Mouse (Mus musculus): ENCODE data around the gene Ano9. TPM values are rescaled to one million over a fixed set of nuclear protein-coding genes. Genes with fewer than 3 reads are reported as not detected.
A peak's percentile ranks its signal among the peaks of the same experiment; 100 is the strongest.

Gene Ano9
- under 1 TPM in 3 of 4 experiments, not detected in 1; 0.08 to 0.41 (median 0.14) TPM for total RNA-seq (2022)

DNA sequence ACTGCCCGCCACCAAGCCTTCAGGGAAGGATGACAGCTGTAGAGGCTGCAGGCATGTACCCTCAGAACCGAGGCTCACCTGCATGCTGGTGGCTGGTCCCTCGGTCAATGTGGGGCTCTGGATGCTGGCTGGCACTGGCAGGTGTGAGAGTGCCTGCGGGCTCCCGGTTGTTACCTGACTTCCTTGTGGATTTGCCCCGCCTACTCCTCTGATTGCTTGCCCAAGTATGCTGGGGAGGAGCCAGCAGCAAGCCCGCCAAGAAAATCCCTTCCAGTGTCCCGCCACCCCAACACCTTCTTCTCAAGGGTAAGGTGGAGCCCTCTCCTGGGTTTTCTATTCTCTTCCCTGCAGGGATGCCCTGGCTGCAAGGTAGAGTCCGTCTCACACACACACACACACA is at the start of gene Ano9:
TSS of gene Ano9 (minus strand) at position 171 of the 400 bp plus-strand sequence.
- no peak for DNase-seq (ENCODE audit: low spot score)

DNA sequence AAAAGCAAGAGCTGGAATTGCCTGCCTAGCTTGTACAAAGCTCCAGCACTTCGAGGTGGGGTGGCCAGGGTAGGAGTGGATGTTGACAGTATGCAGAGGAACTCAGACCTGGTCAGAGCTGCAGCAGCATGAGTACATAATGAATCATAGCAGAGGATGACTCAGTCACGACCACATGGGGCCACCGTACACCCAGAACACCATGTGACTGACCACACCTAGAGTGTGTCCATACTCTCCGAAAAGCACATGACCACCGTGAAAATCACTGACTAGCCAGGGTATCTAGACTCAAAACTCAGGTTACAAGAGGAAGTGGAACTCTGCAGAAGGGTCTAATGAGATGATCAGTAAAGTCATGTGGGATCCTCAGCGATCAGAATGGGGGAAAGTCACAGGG is 47.2 kb upstream of the Ano9 start:
- DNase-seq (ENCODE audit: low spot score): no peak

DNA sequence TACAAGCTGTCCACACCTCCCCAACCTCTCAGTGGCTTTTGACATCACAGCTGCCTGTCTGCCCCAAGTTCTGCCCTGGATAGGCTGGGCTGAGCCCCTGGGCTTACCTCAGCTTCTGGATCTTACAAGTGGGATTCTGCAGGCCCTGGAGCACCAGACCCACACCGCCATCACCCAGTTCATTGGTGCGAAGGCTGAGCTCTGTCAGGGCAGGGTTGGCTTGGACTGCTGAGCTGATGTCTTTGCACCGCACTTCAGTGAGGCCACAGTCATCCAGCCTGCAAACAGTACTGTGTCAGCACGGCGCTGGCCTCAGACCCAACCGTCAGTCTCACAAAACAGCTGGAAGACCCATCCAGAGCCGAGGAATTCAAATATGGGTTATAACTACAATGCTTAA is 46.8 kb upstream of the Ano9 start:
- DNase-seq (ENCODE audit: low spot score): no peak

DNA sequence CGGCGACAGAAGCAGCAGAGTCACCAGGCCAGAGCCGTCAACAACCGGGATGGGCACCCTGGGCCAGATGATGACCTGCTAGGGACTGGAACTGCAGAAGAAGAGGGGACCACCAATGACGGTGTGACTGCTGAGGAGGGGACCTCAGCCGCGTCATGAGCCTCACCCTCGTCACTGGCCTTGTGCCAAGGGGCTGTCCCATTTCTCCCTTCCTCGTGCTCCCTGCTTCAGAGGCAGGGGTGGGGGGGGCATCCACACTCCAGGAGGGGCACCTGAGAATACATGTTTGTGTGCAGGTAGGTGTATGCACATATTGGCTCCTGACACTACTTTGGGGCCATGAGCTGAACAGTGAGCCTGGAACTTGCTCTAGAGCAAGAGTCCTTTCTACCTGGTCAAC is 37.8 kb upstream of the Ano9 start:
- DNase-seq (ENCODE audit: low spot score): no peak

DNA sequence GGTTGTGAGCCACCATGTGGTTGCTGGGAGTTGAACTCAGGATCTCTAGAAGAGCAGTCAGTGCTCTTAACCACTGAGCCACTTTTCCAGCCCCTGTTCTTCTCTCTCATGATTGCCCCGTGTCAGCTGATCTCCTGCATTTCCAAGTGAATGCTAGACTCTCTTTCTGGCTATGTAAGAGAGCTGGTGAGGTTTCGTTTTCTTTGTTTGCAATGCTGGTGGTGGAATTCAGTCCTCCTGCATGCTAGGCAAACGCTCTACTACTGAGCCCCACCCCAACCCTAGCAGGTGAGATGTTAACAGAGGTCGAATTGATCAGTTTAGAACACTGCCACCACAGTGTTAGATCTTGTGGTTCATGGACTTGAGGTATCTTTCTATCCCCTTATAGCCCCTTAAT is 31.0 kb upstream of the Ano9 start:
- no peak for DNase-seq (ENCODE audit: low spot score)

DNA sequence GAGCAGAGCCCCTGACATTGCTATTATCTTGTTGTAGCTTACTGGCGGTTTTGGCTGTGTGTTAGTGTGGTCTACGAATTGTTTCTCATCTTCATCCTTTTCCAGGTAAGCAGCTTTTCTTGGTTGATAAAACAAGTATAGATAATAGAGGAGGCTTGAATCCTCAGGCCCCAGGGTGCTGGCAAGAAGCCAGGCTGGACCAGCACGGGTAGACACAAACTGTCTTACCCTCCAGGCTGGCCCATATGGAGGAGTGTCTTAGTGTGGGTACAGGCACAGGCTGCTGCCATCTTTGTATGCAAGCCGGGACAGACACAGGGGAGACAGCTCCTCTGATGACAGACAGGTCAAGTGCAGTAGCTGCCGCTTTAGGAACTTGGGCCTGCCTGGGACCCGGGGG is 29.4 kb upstream of the Ano9 start:
- no peak for DNase-seq (ENCODE audit: low spot score)

DNA sequence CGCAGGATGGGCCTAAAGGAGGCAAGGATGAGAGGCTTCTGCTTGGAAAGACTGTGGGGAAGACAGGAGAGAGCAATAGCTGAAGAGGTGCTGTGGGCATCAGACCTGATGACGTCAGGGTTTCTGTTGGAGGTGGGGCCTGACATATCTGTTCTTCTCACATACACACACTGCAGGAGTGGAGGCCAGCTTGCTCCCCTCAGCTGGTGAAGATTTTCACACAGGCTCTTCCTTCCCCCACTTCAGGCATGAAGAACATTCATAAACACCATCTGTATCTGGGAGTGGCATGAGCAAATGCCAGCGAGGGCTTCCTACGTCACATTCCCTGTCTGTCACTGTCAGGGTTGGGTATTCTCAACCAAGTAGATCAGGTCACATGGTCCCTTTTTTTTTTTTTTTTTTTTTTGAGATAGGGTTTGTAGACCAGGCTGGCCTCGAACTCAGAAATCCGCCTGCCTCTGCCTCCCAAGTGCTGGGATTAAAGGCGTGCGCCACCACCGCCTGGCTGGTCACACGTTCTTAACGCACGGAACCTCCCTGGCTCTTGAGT is 28.5 kb upstream of the Ano9 start:
- no peak for DNase-seq (ENCODE audit: low spot score)

DNA sequence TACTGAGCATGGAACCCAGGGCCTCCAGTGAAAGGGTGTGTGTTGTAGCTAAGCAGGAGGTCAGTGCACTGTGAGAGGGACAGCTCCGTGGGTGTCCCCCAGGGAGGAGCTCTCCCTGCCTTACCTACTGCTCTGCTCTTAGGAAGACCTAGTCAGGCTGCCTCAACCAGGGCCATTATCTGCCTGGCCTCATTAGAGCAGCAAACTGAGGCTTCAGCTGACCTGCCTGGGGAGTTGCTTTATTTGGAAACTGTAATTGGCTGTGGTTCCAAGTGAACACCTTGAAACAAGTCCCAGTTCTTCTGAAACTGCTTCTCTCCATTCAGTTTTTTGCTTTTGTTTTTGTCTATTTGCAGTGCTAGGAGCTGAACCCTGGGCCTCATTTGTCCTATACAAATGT is 27.8 kb upstream of the Ano9 start:
- no peak for DNase-seq (ENCODE audit: low spot score)

DNA sequence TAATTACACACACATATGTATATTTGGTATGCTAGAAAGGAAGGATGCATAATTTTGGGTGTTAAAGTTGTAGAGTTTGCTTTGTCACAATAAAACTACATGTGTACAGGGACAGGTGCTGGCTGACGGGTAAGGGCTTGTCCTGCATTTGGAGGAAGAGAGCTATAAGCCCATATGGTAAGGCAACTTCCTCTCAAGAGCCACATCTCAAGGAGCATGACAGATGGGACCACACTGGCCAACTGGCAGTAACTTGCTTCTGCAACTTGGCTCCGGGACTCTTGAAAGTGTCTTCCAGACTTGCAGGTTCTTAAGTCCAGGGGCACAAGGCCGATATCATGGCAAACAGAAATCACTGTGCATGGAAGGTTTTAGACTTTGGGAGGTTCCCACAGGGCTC is 27.0 kb upstream of the Ano9 start:
- DNase-seq (ENCODE audit: low spot score): no peak

DNA sequence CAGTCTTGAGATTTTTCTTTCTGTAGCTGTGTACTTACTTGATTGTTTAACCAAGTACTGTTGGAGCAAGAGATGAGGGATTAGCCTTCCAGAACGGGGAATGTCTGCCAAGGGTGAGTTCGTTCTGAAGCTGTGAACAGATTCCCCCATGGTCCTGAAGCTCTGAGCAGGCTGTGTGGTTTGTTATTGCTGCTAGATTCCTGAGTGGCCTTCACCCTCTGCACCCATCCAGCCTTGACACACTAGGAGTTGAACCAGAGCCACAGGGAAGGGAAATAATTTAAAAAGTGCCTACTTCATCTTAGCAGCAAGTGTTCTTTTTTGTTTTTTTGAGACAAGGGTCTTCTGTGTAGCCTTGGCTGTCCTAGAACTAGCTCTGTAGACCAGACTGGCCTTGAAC is 26.3 kb upstream of the Ano9 start:
- DNase-seq (ENCODE audit: low spot score): no peak

DNA sequence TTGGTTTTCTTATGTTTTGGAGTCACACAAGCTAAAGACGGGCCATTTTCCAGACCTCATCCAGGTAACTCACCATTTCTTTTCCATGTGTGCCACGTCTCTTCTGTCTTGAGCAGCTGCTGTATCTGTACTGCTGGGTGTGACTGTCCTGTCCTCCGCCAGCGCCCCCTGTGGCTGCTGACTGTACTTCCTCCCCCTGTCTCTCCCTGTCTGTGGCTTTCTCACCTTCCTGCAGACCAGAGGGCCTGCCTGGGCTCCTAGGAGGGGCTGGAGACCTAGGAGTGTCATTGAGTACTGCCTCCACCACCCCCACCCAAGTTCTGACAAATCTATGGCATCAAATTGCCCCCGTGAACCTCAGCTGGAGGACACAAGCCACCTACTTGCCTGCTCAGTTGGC is 25.5 kb upstream of the Ano9 start:
- DNase-seq (ENCODE audit: low spot score): no peak

DNA sequence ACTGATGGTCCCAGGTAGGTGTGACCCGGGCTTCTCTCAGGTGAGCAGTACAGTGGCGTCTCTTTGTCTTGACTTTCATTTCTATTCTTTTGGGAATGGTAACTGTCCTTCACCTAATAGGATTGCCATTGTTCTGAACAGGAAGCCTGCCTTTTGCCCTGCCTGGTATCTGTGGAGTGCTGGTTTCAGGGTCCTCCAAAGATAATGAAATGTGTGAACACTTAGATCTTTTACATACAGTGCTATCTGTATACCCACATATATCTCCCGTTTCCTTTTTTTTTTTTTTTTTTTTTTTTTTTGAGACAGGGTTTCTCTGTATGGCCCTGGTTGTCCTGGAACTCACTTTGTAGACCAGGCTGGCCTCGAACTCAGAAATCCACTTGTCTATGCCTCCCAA is 23.7 kb upstream of the Ano9 start:
- no peak for DNase-seq (ENCODE audit: low spot score)

DNA sequence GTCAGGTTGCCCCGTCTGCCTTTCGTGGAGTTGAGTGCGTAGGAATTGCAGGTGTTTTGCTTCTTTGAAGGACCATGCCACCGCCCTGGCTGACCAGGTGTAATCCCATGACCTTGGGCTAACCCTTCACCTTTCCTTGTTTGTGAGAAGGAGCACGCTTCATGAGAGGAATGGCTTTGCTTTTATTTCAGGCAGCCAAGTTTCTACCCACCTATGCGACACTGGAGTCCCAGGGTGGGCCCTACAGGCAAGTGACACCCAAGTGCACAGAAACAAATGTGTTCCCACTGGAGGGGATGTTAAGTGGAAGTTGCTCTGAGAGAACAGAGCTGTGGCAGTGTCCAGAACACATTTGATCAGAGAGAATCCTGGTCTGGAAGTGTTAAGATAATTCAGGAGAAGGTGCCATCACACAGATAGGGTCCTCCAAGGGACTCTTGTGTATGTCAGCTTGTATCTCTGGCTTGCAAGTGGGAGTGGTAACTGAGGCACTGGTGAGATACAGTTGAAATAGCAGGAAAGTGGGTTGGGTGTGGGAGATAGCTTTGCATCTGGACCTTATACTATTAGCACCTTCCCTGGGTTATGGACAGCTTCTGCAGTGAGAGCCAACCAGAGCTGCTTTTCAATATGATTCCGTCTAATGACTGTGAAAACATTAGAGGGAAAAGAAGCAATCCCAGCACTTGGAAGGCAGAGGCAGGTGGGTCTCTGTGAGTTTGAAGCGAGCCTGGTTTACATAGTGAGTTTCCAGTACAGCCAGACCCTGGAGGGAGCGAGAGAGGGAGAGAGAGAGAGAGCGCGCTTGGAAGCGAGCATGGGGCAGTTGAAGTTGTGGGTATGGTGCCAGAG is 14.5 kb upstream of the Ano9 start:
- DNase-seq (ENCODE audit: low spot score): no peak

DNA sequence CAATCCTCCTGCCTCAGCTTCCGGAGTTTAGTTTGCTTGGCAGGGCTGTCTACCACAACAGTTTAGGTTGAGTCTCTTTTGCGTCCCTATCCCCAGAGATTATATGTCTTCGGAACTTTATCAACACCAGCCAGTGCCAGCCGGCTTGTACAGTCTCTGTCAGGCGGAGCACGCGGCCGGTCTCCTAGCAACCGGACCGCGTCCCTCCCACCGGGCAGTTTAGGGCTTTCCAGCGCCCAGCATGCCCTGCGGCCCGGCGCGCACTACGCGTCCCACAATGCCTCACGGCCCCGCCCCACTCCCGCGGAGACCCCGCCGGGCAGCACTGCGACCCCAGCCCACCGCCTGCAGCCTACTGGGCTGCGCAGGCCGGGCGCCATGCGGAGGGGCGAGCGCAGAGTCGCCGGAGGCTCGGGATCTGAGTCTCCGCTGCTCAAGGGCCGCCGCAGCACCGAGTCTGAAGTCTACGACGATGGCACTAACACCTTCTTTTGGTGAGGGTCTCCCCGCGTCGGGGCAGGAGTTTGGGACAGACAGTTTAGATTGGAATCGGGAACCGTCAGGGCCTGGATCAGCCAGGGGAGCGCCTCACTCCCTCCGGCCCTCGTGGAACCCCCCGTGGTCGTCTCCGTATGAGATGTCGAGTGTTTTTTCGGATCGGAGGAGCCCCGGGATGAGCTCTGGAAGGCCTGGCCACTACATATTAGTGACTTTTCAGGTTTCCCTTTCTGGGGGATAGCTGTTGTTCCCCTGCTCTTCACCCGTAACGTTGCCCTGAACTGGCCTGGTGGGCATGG is 13.6 kb upstream of the Ano9 start:
- DNase-seq (ENCODE audit: low spot score): peak; percentile 76

DNA sequence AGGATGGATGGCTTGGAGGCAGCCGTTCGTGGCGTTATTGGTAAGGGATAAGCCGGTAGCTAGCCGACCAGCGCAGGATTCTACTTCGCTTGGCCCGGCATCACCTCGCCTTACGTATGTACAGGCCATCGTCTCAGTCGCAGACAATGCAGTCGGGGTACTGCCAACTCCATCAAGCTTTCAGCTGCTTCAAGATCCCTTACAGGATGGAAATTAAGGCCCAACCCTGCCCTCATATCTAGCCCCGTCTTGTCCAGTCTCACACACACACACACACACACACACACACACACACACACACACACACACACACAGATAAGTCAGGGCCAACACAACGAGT is 5.9 kb upstream of the Ano9 start:
- DNase-seq (ENCODE audit: low spot score): no peak

DNA sequence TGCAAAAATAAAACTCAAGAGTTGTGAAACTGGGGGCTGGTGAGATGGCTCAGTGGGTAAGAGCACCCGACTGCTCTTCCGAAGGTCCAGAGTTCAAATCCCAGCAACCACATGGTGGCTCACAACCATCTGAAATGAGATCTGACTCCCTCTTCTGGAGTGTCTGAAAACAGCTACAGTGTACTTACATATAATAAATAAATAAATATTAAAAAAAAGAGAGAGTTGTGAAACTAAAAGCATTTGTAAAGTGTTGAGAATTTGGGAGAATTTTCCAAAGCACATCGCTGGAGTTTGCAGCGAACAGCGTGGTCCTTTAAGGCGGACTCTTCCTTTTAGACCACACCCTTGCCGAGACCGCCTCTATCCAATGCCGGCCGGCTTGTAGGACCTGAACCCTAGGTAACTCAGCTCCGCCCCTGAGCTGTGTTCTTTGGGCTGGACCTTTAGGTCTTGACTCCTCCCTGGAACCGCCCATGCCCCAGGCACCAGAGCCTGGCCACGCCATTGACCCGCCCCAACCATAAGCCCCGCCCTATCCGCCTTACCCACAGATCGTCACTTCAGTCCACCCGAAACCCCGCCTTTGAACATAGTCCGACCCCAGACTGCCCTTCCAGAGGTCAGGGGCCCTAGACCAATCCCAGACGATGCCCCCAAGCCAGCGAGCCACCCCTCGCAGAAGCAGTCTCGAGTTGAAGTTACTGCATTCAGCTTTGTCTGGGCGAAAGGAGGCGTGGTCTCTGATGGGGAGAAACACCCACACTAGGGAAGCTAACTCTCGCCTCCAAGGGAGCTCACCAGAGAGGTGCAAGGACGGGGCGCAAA is 5.3 kb upstream of the Ano9 start:
- DNase-seq (ENCODE audit: low spot score): peak; percentile 93

DNA sequence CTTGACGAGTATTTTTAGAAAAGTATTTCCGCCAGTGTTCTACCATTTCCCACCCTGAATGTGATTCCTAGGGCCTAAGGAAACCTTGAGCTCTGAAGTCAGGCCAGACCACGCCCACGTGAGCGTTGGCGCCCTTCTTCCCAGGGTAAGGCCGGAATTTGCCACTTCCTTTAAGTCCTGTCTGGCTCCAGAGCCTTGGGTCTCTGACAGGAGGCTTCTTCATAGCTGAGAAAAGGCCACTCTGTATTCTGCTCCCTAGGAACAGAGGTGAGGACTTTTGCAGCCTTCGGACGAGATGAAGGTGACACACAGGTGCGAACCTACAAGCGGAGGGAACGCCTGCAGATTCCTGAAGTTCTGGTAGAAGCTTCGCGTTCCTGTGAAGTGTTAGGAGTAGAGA is 4.6 kb upstream of the Ano9 start, which contains the start of gene Ptdss2:
TSS of gene Ptdss2 (plus strand) at position 138 of the 400 bp plus-strand sequence.
- DNase-seq (ENCODE audit: low spot score): peak; percentile 57

DNA sequence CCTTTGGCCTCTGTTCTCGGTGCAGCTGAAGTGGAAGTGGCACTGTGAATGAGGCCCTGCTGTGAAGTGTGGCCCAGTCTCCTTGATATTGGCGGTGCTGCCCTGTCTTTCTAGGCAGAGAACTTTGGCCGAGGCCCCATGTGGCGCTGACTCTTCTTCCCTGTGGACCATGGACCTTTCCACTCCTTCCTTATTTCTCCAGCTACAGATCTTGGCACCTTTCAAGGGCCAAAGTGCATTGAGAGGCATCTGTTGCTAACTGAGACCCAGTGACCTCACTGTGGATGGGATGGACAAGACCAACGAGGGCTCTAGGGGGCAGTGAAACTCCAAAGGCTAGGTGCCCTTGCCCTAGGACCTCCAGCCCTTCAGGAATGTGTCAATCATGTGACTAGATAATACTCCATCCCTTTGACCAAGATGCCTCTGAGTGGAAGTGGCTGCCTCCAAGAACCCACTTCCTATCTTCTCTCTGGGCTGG is 3.5 kb upstream of the Ano9 start:
- no peak for DNase-seq (ENCODE audit: low spot score)

DNA sequence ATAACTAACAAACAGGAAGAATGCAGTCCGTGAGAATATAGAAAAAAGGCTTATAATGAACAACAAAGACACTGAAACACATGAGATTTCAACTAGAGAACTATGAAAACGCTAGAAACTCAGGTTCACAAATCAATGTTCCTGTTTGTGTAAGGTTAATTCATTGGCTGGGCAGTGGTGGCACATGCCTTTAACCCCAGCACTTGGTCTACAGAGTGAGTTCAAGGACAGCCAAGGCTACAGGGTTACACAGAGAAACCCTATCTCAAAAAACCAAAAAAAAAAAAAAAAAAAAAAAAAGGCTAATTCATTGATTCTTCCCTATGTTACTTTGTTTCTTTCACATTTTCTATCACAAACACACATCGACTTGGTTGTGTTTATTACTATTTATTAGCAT is 3.0 kb upstream of the Ano9 start:
- no peak for DNase-seq (ENCODE audit: low spot score)

DNA sequence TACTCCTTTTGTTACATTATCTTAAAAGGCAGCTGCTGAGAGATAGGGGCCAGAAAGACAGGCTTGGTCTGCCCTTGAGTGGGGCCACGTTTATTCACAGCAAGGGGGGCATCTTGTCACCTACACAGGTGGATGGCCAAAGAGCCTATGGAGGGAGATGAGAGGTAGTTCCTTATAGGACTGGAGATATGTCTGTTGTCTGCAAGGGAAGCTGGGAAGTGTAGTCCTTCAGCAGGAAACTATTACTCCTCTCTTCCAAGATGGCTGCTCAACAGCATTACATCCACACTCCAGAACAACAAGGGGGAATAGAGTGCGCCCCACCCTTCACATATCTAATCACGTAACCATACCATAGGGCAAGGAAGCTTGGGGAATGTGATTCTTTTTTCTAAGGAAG is 1.9 kb upstream of the Ano9 start:
- DNase-seq (ENCODE audit: low spot score): no peak

DNA sequence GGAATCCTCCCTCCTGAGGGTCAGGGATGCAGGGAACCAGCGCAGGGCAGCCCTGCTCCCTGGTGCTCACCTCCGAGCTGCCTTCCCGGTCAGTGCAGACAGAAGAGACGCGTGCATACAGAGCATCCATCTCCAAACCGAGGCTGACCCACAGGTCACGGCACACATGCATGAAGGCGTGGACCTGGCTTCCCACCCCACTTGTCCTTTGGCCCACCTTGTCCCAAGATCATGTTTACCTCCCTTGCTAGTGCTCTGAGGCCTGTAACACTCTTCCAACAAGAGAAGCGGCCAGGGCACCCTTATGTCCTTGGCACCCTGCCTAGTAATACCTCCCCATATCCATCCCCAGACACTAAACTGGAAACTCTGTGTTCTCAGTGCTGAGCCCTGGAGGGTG is 1.7 kb downstream of the Ano9 start:
- DNase-seq (ENCODE audit: low spot score): no peak

DNA sequence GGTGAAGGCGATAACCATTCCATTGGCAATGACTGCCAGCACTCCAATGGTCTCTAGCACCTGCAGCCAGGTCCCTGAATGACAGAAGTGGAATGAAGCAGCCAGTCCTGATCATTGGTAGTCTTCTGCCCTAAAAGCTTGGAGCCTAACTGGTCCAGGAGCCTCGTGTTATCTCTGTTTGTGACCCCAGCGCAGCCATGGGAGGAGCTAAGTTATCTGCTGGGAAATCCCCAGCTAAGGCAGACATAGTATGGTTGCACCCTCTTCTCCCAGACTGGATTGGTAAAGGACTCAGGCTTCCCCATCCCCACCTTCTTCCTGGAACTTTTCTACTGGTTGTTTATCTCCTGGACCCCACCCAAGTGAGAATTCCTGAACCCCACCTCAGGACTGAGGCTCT is 14.4 kb downstream of the Ano9 start:
- DNase-seq (ENCODE audit: low spot score): no peak

Data from heart, adult 8-10 months (tissue).